Mouse (Mus musculus) CH12.LX (cell line): ENCODE measurements at regions not wholly inside any gene's neighbourhood (a gene's known extent, or its start where the extent isn't known, plus 50 kb on each side); places are given as distances from the start of the nearest gene placed in this dataset.

Experiments used
- CTCF ChIP-seq, 2 experiments: IDR thresholded peaks in 1 of 2; conservative IDR thresholded peaks in 1 of 2; 2 replicates each; pipeline ENCODE4 v1.5.1; 2011 to 2012; ENCODE audit warnings: low read depth in 2 of 2, low read length in 2 of 2, improper control_type of control experiment in 1 of 2, inconsistent platforms in 1 of 2, mild to moderate bottlenecking in 1 of 2, moderate library complexity in 1 of 2
- NELFE ChIP-seq: IDR thresholded peaks from 2 replicates; pipeline ENCODE4 v1.6.1; 2011; ENCODE audit warnings: low read depth, low read length, improper control_type of control experiment
- POLR2A ChIP-seq: IDR thresholded peaks from 2 replicates; pipeline ENCODE4 v1.6.1; 2011; ENCODE audit warnings: low read depth, mild to moderate bottlenecking, improper control_type of control experiment, low read length
- ZMIZ1 ChIP-seq: IDR thresholded peaks from 2 replicates; pipeline ENCODE4 v1.6.1; 2012; ENCODE audit warnings: low read depth, mild to moderate bottlenecking, inconsistent platforms, low read length, improper control_type of control experiment

GRCm38 (mm10) chr1:119125561-119125960 lies 72.1 kb upstream of the Gli2 start:
- TF ChIP-seq CTCF (conservative IDR thresholded peaks at IDR 0.05 in 1 of 2, IDR thresholded peaks at IDR 0.05 in 1 of 2; ENCODE audit: low read depth in 2 of 2, low read length in 2 of 2): no peak
- TF ChIP-seq ZMIZ1: no peak
- no peak for TF ChIP-seq NELFE
- no peak for TF ChIP-seq POLR2A
